Mouse (Mus musculus) ES-Bruce4 (cell line): ENCODE data around the gene Zfp229. TPM values are rescaled to one million over a fixed set of nuclear protein-coding genes. Genes with fewer than 3 reads are reported as not detected.

Experiments
- H3K27ac ChIP-seq: 2 replicates; pipeline ENCODE4 v1.5.1; 2012; ENCODE audit warnings: low read length, inconsistent platforms; ENCODE audit not compliant: insufficient read depth
- H3K27me3 ChIP-seq: 2 replicates; pipeline ENCODE4 v1.6.1; 2012; ENCODE audit warnings: mild to moderate bottlenecking, low read length, inconsistent platforms; ENCODE audit not compliant: control insufficient read depth, poor library complexity, insufficient read depth, severe bottlenecking
- H3K36me3 ChIP-seq: 2 replicates; pipeline ENCODE4 v1.6.1; 2012; ENCODE audit warnings: inconsistent platforms, mild to moderate bottlenecking, low read length, moderate library complexity; ENCODE audit not compliant: control insufficient read depth, poor library complexity, insufficient read depth, severe bottlenecking
- H3K4me1 ChIP-seq: one replicate; pipeline ENCODE4 v1.8.1; 2011; ENCODE audit warnings: low read length; ENCODE audit not compliant: control insufficient read depth, insufficient read depth
- H3K4me3 ChIP-seq: 2 replicates; pipeline ENCODE4 v1.5.1; 2011; ENCODE audit warnings: low read depth, mild to moderate bottlenecking, low read length
- H3K9ac ChIP-seq: 2 replicates; pipeline ENCODE4 v1.6.1; 2012; ENCODE audit warnings: low read depth, mild to moderate bottlenecking, inconsistent platforms; ENCODE audit not compliant: poor library complexity, severe bottlenecking
- H3K9me3 ChIP-seq: replicated peaks from 2 replicates; pipeline ENCODE4 v1.6.1; 2012; ENCODE audit warnings: mild to moderate bottlenecking, low read length, inconsistent platforms; ENCODE audit not compliant: control insufficient read depth, poor library complexity, insufficient read depth, severe bottlenecking
- CTCF ChIP-seq: IDR thresholded peaks from one replicate; pipeline ENCODE4 v1.8.1; 2011; ENCODE audit warnings: low read depth, low read length
- EP300 ChIP-seq: IDR thresholded peaks from 2 replicates; pipeline ENCODE4 v1.6.1; 2011; ENCODE audit warnings: low read depth, low read length; ENCODE audit not compliant: insufficient read depth
- POLR2A ChIP-seq: IDR thresholded peaks from one replicate; pipeline ENCODE4 v1.8.1; 2011; ENCODE audit warnings: low read length; ENCODE audit not compliant: insufficient read depth
- polyA plus RNA-seq: library from polyadenylated mRNA; stranded (reverse); fragments of >200 nt; gene quantifications from 2 replicates; pipeline ENCODE4 v1.2.4, GENCODE M21; 2011; ENCODE audit warnings: low read depth; ENCODE audit not compliant: missing spikeins, insufficient read depth, insufficient read length

Gene Zfp229
- polyA plus RNA-seq, 1 experiment = 12.1 TPM

DNA sequence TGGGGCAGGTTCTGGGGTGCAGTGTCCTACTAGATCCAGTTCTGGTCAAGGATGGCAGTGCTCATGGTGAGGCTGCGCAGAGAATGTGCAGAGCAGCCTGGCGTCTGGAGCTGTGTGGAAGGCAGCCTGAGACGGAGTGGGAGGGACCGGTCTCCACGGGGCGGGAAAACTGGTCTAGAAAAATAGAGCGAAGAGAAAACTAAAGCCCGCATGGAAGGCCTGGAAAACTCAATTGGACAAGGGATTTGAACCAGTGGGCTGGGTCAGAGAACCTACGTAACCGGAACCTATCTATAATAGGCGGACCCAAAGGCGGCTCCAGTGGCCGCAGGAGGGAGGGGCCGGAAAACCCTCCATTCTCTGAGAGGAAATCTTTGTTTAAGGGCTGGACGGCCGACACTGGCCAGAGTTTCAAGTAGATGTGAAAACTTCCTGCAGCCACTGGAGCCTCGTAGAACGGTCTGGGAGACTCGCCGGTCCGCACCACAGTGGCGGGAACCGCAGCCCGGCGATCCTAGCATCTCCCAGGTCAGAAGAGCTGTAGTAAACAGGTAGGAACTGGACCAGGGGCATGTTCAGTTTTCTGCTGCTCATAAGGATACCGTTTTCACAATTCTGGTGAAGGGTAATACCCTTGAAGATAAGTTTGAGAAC lies 23.1 kb upstream of the Zfp229 start, which contains the start of gene Zfp760:
Gene Zfp760 (plus strand): TSS at position 399 of the 654 bp plus-strand sequence.
- TF ChIP-seq POLR2A (peak; percentile 38), EP300 (no peak), CTCF (no peak)

DNA sequence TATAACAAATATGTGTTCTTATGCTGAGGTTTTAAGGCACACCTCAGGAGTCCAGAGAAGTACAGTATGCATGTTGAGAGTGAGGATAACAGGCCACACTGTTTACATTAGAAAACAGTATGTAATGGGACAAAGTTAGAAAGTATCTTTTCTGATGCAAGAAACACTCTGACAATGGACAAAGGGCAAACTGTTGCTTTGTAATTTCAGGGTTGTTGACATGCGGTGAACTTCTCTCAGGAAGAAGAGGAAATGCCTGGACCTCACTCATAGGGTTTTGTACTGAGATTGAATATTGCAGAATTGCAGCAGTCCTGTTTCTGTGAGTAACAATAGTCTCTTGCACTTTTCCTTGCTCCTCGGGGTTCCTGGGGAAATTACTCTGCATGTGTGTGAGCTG lies 22.2 kb upstream of the Zfp229 start:
- no peaks in the 10 kb centered on the region for H3K9me3 ChIP-seq
- H3K36me3 ChIP-seq = peaks cover 3% of the 10 kb centered on the region
- no peaks in the 10 kb centered on the region for H3K27me3 ChIP-seq
- TF ChIP-seq CTCF (no peak), EP300 (no peak), POLR2A (no peak)
- no peak overlapping the region for H3K27ac ChIP-seq
- peak overlapping the region; percentile 59; the same call in 1 of the 2 replicates for H3K9ac ChIP-seq
- no peak overlapping the region for H3K4me3 ChIP-seq
- peaks cover 1% of the 10 kb centered on the region for H3K4me1 ChIP-seq

More for the DNA sequence above, 23.1 kb upstream of the Zfp229 start, which contains the start of gene Zfp760:
- Histone ChIP-seq H3K9ac (peak within 1 kb of the TSS; percentile 59), H3K36me3 (peaks cover 3% of the 10 kb centered on the region), H3K27me3 (no peaks in the 10 kb centered on the region), H3K9me3 (no peaks in the 10 kb centered on the region), H3K4me3 (peak within 1 kb of the TSS; percentile 85), H3K27ac (peak within 1 kb of the TSS; percentile 72), H3K4me1 (peaks cover 1% of the 10 kb centered on the region)

DNA sequence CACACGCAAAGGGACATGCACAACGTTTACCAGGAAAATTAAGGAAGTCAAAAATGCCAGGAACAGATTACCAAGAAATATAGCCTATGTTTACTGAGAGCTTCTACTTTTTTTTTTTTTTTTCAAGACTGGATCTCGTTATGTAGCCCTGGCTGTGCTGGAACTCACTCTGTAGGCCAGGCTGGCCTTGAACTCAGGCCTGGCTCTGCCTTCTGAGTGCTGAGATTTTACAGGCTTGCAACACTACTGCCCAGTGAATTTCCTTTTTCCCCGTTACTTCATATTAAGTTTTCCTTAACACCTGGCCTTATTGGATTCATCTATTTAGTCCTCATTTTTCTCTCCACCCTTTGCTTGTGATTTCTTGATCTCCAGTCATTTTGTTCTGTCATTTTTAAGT lies 2.5 kb downstream of the Zfp229 start:
- H3K4me3 ChIP-seq = peak overlapping the region; percentile 17; the same call in 1 of the 2 replicates
- H3K9me3 ChIP-seq = no peaks in the 10 kb centered on the region
- peak overlapping the region; percentile 42 for H3K27ac ChIP-seq
- no peak overlapping the region for H3K9ac ChIP-seq
- H3K27me3 ChIP-seq = no peaks in the 10 kb centered on the region
- H3K4me1 ChIP-seq = no peaks in the 10 kb centered on the region
- TF ChIP-seq CTCF = no peak
- no peak for TF ChIP-seq POLR2A
- no peak for TF ChIP-seq EP300
- H3K36me3 ChIP-seq = no peaks in the 10 kb centered on the region; the same call in 1 of the 2 replicates

DNA sequence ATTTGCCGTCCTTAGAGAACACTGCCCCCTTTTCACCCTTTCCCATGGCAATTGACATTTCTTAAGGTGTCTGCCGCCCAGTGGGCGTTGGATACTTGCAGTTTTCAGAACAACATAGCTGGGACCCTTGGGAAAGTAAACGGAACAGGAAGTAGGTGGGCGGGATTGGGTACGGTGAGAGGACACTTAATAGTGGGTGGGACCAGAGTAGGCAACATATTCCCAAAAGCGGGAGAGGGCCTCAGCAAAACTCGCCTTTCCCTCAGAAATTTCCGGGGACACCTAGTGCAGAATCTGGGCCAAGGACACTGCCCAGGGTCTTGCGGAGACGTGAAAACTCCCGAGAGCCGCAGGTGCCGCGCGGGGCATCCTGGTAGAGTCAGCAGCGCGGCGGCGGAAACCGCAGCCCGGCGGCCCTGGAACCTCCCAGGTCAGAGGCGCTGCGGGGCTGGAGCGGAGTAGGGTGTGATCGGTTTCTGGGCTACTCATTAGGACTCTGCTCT lies 3.0 kb downstream of the Zfp229 start:
- H3K36me3 ChIP-seq = no peaks in the 10 kb centered on the region; the same call in 1 of the 2 replicates
- H3K4me3 ChIP-seq = peak overlapping the region; percentile 83
- H3K27ac ChIP-seq = peak overlapping the region; percentile 72
- H3K27me3 ChIP-seq = no peaks in the 10 kb centered on the region
- no peaks in the 10 kb centered on the region for H3K4me1 ChIP-seq
- peak; percentile 56 for TF ChIP-seq POLR2A
- no peak for TF ChIP-seq EP300
- H3K9ac ChIP-seq = peak overlapping the region; percentile 67
- H3K9me3 ChIP-seq = no peaks in the 10 kb centered on the region

DNA sequence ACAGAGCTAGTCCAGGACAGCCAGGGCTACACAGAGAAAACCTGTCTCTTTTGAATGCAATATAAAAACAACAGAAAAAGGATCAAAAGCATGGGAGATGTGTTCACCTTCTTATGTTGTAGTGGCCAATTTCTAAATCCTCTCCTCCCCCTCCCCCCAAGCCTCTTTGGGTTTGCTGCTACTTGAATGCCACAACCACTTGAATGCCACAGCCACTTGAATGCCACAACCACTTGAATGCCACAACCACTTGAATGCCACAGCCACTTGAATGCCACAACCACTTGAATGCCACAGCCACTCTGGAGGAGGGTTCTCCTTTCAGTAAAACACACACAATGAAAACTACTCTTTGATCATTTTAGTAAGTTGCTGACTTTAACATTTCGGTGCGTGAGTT lies 22.2 kb downstream of the Zfp229 start:
- no peak for TF ChIP-seq POLR2A
- no peak for TF ChIP-seq EP300
- no peak for TF ChIP-seq CTCF
- Histone ChIP-seq H3K27ac (no peak overlapping the region), H3K9ac (no peak overlapping the region), H3K9me3 (no peaks in the 10 kb centered on the region), H3K27me3 (no peaks in the 10 kb centered on the region), H3K4me1 (no peaks in the 10 kb centered on the region), H3K4me3 (no peak overlapping the region), H3K36me3 (no peaks in the 10 kb centered on the region)

DNA sequence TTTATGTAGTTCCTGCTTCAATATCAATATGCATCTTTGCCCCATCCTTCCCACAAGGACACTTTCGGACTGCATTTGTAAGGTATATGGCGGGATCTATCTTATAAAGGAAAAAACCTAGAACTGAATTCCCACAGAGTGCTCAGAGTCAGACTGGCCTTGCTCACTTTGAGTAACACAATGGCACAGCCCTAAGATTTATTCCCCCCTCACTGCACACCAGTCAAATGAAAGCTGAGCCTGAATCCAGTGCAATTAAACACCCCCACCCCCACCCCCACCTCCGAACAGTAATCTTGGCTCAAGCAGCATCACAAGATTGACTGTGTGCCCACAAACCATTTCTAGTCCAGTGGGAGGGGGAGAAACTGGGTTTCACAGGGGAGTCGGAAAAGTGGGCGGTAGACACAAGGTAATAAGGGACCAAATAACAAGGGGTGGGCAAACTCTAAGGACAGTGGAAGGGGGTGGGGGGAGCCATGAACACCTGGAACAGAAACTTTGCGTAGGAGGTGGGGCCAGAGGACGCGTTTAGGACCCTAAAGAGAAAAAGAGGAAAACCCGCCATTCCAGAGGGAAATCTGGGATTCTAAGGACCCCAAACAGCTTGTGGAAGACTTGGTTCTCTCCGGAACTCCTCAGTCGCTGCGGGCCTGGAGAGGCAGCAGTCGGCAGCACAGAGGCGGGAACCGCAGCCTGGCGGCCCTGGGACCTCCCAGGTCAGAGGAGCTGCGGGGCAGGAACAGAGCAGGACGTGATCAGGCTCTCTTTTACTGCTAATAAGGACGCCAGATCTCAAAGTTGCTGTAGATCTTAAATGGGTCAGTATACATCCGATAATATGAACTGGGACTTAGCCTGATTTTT lies 23.0 kb downstream of the Zfp229 start:
- Histone ChIP-seq H3K4me3 (peak overlapping the region; percentile 49), H3K27ac (no peak overlapping the region)
- no peak for TF ChIP-seq POLR2A
- no peak for TF ChIP-seq EP300
- no peak for TF ChIP-seq CTCF

More for the DNA sequence above, 23.0 kb downstream of the Zfp229 start:
- H3K27me3 ChIP-seq = no peaks in the 10 kb centered on the region
- H3K36me3 ChIP-seq = no peaks in the 10 kb centered on the region
- no peaks in the 10 kb centered on the region for H3K4me1 ChIP-seq
- peak overlapping the region; percentile 12 for H3K9ac ChIP-seq
- no peaks in the 10 kb centered on the region for H3K9me3 ChIP-seq
